Mouse (Mus musculus) lung, postnatal 14 days (tissue): Measurements from ENCODE around the gene Lrrc23.
"Not testable (repeated sequence)": the region's sequence is repeated elsewhere in the genome, so short reads cannot be mapped to it uniquely, and the experiment has no call there.

Source experiments
- DNase-seq: peaks from one replicate; pipeline ENCODE4 v3.0.0; 2021

Gene Lrrc23

GRCm38 (mm10) chr6:124779222-124779983 lies at the start of gene Lrrc23:
Gene Lrrc23 (minus strand): TSS chr6:124779727.
- DNase-seq, result peak; percentile 41

GRCm38 (mm10) chr6:124828101-124828592 lies 48.6 kb upstream of the Lrrc23 start:
- no peak for DNase-seq

GRCm38 (mm10) chr6:124822049-124822448 lies 42.5 kb upstream of the Lrrc23 start:
- DNase-seq, result no peak

- no peak for DNase-seq
These were observed 41.4 kb upstream of the Lrrc23 start for GRCm38 (mm10) chr6:124820891-124821290.

- DNase-seq, result no peak
These were observed 38.4 kb upstream of the Lrrc23 start for GRCm38 (mm10) chr6:124817971-124818370.

- no peak for DNase-seq
These were observed 38.0 kb upstream of the Lrrc23 start for GRCm38 (mm10) chr6:124817563-124817962.

GRCm38 (mm10) chr6:124817125-124817524 lies 37.6 kb upstream of the Lrrc23 start:
- no peak for DNase-seq

- no peak for DNase-seq
These were observed 37.1 kb upstream of the Lrrc23 start for GRCm38 (mm10) chr6:124816611-124817010.

GRCm38 (mm10) chr6:124814858-124815774 lies 35.6 kb upstream of the Lrrc23 start:
- DNase-seq, result no peak

GRCm38 (mm10) chr6:124814448-124814847 lies 34.9 kb upstream of the Lrrc23 start:
- DNase-seq, result no peak

- DNase-seq, result peak; percentile 91
These were observed 34.4 kb upstream of the Lrrc23 start, which contains the start of gene Tpi1 for GRCm38 (mm10) chr6:124813933-124814332. Gene Tpi1 (minus strand): TSS chr6:124814296.

GRCm38 (mm10) chr6:124813496-124813895 lies 34.0 kb upstream of the Lrrc23 start:
- DNase-seq, result peak; percentile 56

GRCm38 (mm10) chr6:124812848-124813247 lies 33.3 kb upstream of the Lrrc23 start:
- DNase-seq, result no peak

GRCm38 (mm10) chr6:124811701-124812560 lies 32.4 kb upstream of the Lrrc23 start:
- DNase-seq, result no peak

GRCm38 (mm10) chr6:124811403-124811665 lies 31.8 kb upstream of the Lrrc23 start:
- no peak for DNase-seq

GRCm38 (mm10) chr6:124810566-124811402 lies 31.3 kb upstream of the Lrrc23 start:
- not testable (repeated sequence) for DNase-seq

- DNase-seq, result no peak
These were observed 30.4 kb upstream of the Lrrc23 start for GRCm38 (mm10) chr6:124809775-124810538.

GRCm38 (mm10) chr6:124809052-124809774 lies 29.7 kb upstream of the Lrrc23 start:
- DNase-seq, result peak; percentile 86

GRCm38 (mm10) chr6:124808358-124809012 lies 29.0 kb upstream of the Lrrc23 start, which contains the start of gene Spsb2:
Gene Spsb2 (plus strand): TSS chr6:124808661.
- peak; percentile 78 for DNase-seq

- no peak for DNase-seq
These were observed 28.4 kb upstream of the Lrrc23 start for GRCm38 (mm10) chr6:124807986-124808357.
